Mouse (Mus musculus) inflammation-experienced regulatory T-cells, adult 6 months (primary cell): ENCODE measurements around the gene Rps11. TPM values are rescaled to one million over a fixed set of nuclear protein-coding genes. Genes with fewer than 3 reads are reported as not detected.
A peak's percentile ranks its signal among the peaks of the same experiment; 100 is the strongest.
"Not testable (repeated sequence)": the region's sequence is repeated elsewhere in the genome, so short reads cannot be mapped to it uniquely, and the experiment has no call there.

Experiments used
- ATAC-seq: one replicate; pipeline ENCODE4 v1.8.0; 2017
- polyA plus RNA-seq, 3 experiments: library from polyadenylated mRNA; unstranded; fragments of 100-300 nt; shearing (Covaris generic); gene quantifications; one replicate each; pipeline ENCODE4 v1.2.1; 2017

Gene Rps11
- polyA plus RNA-seq, 3 experiments from 2014 or later, result 3,557 to 4,924 (median 4,468) TPM

GRCm38 (mm10) chr7:45131850-45132249 lies 7.6 kb upstream of the Rps11 start:
- ATAC-seq, result no peak

- no peak for ATAC-seq
Measured at GRCm38 (mm10) chr7:45129776-45130512, 5.7 kb upstream of the Rps11 start.

- no peak for ATAC-seq
Measured at GRCm38 (mm10) chr7:45129318-45129717, 5.1 kb upstream of the Rps11 start.

- ATAC-seq, result peak; percentile 83
Measured at GRCm38 (mm10) chr7:45128624-45129246, 4.5 kb upstream of the Rps11 start, which contains the start of gene Rpl13a. Gene Rpl13a (minus strand): TSS chr7:45128761.

- no peak for ATAC-seq
Measured at GRCm38 (mm10) chr7:45127700-45128224, 3.5 kb upstream of the Rps11 start.

GRCm38 (mm10) chr7:45126844-45127699 lies 2.8 kb upstream of the Rps11 start:
- ATAC-seq, result no peak

GRCm38 (mm10) chr7:45126147-45126843 lies 2.1 kb upstream of the Rps11 start:
- no peak for ATAC-seq

GRCm38 (mm10) chr7:45125649-45126048 lies 1.4 kb upstream of the Rps11 start:
- ATAC-seq, result not testable (repeated sequence)

- no peak for ATAC-seq
Measured at GRCm38 (mm10) chr7:45125144-45125600, 933 bp upstream of the Rps11 start.

- ATAC-seq, result no peak
Measured at GRCm38 (mm10) chr7:45123186-45123570, 1.1 kb downstream of the Rps11 start.

- no peak for ATAC-seq
Measured at GRCm38 (mm10) chr7:45122561-45123185, 1.6 kb downstream of the Rps11 start.

- ATAC-seq, result no peak
Measured at GRCm38 (mm10) chr7:45121966-45122365, 2.3 kb downstream of the Rps11 start.

- peak; percentile 64 for ATAC-seq
Measured at GRCm38 (mm10) chr7:45121404-45121803, 2.8 kb downstream of the Rps11 start.

GRCm38 (mm10) chr7:45119780-45120709 lies 4.2 kb downstream of the Rps11 start:
- no peak for ATAC-seq

- no peak for ATAC-seq
Measured at GRCm38 (mm10) chr7:45118336-45118735, 5.9 kb downstream of the Rps11 start.

GRCm38 (mm10) chr7:45117566-45117965 lies 6.7 kb downstream of the Rps11 start:
- no peak for ATAC-seq

- no peak for ATAC-seq
Measured at GRCm38 (mm10) chr7:45113476-45113875, 10.8 kb downstream of the Rps11 start.

GRCm38 (mm10) chr7:45112529-45112928 lies 11.7 kb downstream of the Rps11 start:
- ATAC-seq, result no peak

- no peak for ATAC-seq
Measured at GRCm38 (mm10) chr7:45111940-45112339, 12.3 kb downstream of the Rps11 start.

GRCm38 (mm10) chr7:45110089-45110488 lies 14.2 kb downstream of the Rps11 start:
- ATAC-seq, result not testable (repeated sequence)
